Mouse (Mus musculus) CH12.LX (cell line): ENCODE measurements around the gene Pik3ip1. TPM values are rescaled to one million over a fixed set of nuclear protein-coding genes. Genes with fewer than 3 reads are reported as not detected.

Source experiments
- DNase-seq: peaks from one replicate; pipeline ENCODE4 v3.0.0-alpha.2; 2013; ENCODE audit errors: extremely low read depth
- H3K27ac ChIP-seq: 2 replicates; pipeline ENCODE4 v1.5.1; 2012; ENCODE audit warnings: low read depth, mild to moderate bottlenecking, control low read depth, moderate library complexity; ENCODE audit not compliant: insufficient read depth
- H3K27me3 ChIP-seq: replicated peaks from 2 replicates; pipeline ENCODE3; 2012; ENCODE audit warnings: inconsistent platforms
- H3K36me3 ChIP-seq, 2 experiments: replicated peaks in 1 of 2; 2 replicates each; pipeline versions ENCODE3 to v1.6.1; 2012; ENCODE audit warnings: inconsistent platforms in 1 of 2, low read length in 1 of 2, mild to moderate bottlenecking in 1 of 2, mixed read lengths in 1 of 2, moderate library complexity in 1 of 2; ENCODE audit not compliant: control insufficient read depth in 1 of 2, insufficient read depth in 1 of 2
- H3K4me1 ChIP-seq, 2 experiments: 2 replicates each; pipeline ENCODE4 v1.6.1; 2012; ENCODE audit warnings: inconsistent platforms in 1 of 2, moderate library complexity in 1 of 2; ENCODE audit not compliant: insufficient read depth in 2 of 2, control insufficient read depth in 1 of 2
- H3K4me2 ChIP-seq: 2 replicates; pipeline ENCODE4 v1.6.1; 2012; ENCODE audit warnings: low read depth, mild to moderate bottlenecking, control low read depth; ENCODE audit not compliant: poor library complexity, insufficient read depth, severe bottlenecking
- H3K4me3 ChIP-seq, 3 experiments: fragments of 150-350 bp in 1 of 3; sonication (generic) in 1 of 3; replicated peaks in 1 of 3; 2 replicates each; pipeline versions ENCODE3 to v1.5.1; 2011 to 2012; ENCODE audit warnings: low read depth in 2 of 3, low read length in 2 of 3, mild to moderate bottlenecking in 2 of 3, moderate library complexity in 2 of 3, control low read depth in 1 of 3, improper control_type of control experiment in 1 of 3, inconsistent platforms in 1 of 3, mixed read lengths in 1 of 3; ENCODE audit not compliant: poor library complexity in 1 of 3
- H3K79me2 ChIP-seq: replicated peaks from 2 replicates; pipeline ENCODE4 v1.6.1; 2012; ENCODE audit warnings: mild to moderate bottlenecking, moderate library complexity; ENCODE audit not compliant: control insufficient read depth, poor library complexity, insufficient read depth, severe bottlenecking; ENCODE audit errors: extremely low read depth
- H3K9ac ChIP-seq: 2 replicates; pipeline ENCODE4 v1.6.1; 2012; ENCODE audit warnings: low read depth, mild to moderate bottlenecking, control low read depth, moderate library complexity; ENCODE audit not compliant: insufficient read depth
- H3K9me3 ChIP-seq: replicated peaks from 2 replicates; pipeline ENCODE3; 2012; ENCODE audit warnings: low read length, inconsistent platforms, mixed read lengths
- CHD1 ChIP-seq: IDR thresholded peaks from 2 replicates; pipeline ENCODE4 v1.6.1; 2012; ENCODE audit warnings: low read depth, low read length, improper control_type of control experiment, inconsistent platforms
- E2F4 ChIP-seq: IDR thresholded peaks from 2 replicates; pipeline ENCODE4 v1.6.1; 2011; ENCODE audit warnings: low read depth, low read length, improper control_type of control experiment; ENCODE audit not compliant: insufficient replicate concordance
- ELF1 ChIP-seq: IDR thresholded peaks from 2 replicates; pipeline ENCODE4 v1.6.1; 2014; ENCODE audit warnings: low read depth, mild to moderate bottlenecking, inconsistent platforms, low read length, improper control_type of control experiment
- EP300 ChIP-seq: IDR thresholded peaks from 2 replicates; pipeline ENCODE4 v1.6.1; 2011; ENCODE audit warnings: low read length, improper control_type of control experiment
- MAFK ChIP-seq: IDR thresholded peaks from 2 replicates; pipeline ENCODE4 v1.6.1; 2011; ENCODE audit warnings: low read length, improper control_type of control experiment; ENCODE audit not compliant: insufficient replicate concordance
- MAX ChIP-seq: IDR thresholded peaks from 2 replicates; pipeline ENCODE4 v1.6.1; 2011; ENCODE audit warnings: low read length, improper control_type of control experiment
- MAZ ChIP-seq: IDR thresholded peaks from 2 replicates; pipeline ENCODE4 v1.6.1; 2012; ENCODE audit warnings: low read depth, mild to moderate bottlenecking, inconsistent platforms, low read length, improper control_type of control experiment, moderate library complexity
- MXI1 ChIP-seq: IDR thresholded peaks from 2 replicates; pipeline ENCODE4 v1.6.1; 2011; ENCODE audit warnings: mild to moderate bottlenecking, low read depth, low read length, improper control_type of control experiment
- RCOR1 ChIP-seq: conservative IDR thresholded peaks from 2 replicates; pipeline ENCODE4 v1.6.1; 2012; ENCODE audit warnings: low read depth, mild to moderate bottlenecking, inconsistent platforms, low read length, improper control_type of control experiment
- TBP ChIP-seq: conservative IDR thresholded peaks from 2 replicates; pipeline ENCODE4 v1.6.1; 2011; ENCODE audit warnings: low read depth, low read length, improper control_type of control experiment
- ZC3H11A ChIP-seq: IDR thresholded peaks from 2 replicates; pipeline ENCODE4 v1.6.1; 2012; ENCODE audit warnings: low read depth, mild to moderate bottlenecking, inconsistent platforms, low read length, improper control_type of control experiment
- ZNF384 ChIP-seq: IDR thresholded peaks from 2 replicates; pipeline ENCODE4 v1.6.1; 2012; ENCODE audit warnings: low read depth, low read length, improper control_type of control experiment, inconsistent platforms
- dilution Hi-C: fragments of 300-500 bp; cut with MboI; formaldehyde crosslinking; loops from 2 replicates; pipeline ENCODE4 v1.14.3; 2020; ENCODE audit warnings: low sequenced_read_pairs; ENCODE audit not compliant: extremely low pct_unique_long_range_greater_than_20kb, extremely low pct_ligation_motif_present
- in situ Hi-C: fragments of 300-500 bp; cut with MboI; formaldehyde crosslinking; loops from 3 replicates; pipeline ENCODE4 v1.14.3; 2019; ENCODE audit warnings: low sequenced_read_pairs, low pct_ligation_motif_present, low pct_unique_long_range_greater_than_20kb, mixed read lengths
- polyA plus RNA-seq: library from polyadenylated mRNA; unstranded; fragments of >175 nt; gene quantifications from 2 replicates; pipeline ENCODE4 v1.2.1, GENCODE M21; 2012; ENCODE audit warnings: low read depth; ENCODE audit not compliant: insufficient read length
- total RNA-seq, 2 experiments: library from RNA; depleted of rRNA; stranded (reverse); fragments of 300-350 nt in 1 of 2; fragments of >200 nt in 1 of 2; gene quantifications; 2 replicates each; pipeline ENCODE4 v1.2.3; 2012 to 2014

Pik3ip1 gene
- total and polyA plus RNA-seq, 3 experiments = 0.39 to 2.6 (median 1.3) TPM

DNA sequence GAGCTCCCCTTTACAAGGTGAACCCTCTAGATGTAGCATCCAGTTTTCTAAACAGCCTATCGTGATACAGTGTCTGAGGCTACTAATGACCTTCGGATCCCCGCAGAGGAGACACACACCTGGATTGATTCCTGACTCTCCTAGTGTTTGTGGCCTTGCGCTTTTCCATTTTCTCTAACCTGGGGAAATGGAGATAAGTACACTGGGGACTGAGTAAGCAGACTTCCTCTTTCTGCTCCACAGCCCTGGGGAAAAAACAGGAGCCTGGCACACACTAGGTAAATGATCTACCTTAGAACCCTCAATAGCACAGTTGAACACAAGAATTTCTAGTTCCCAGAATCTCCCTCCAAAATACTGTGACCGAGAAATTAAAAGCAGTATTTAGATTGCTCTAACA lies 42.3 kb upstream of the Pik3ip1 start:
- Histone ChIP-seq H3K4me1 (peaks cover 5 to 26% of the 10 kb centered on the region in 2 experiments), H3K27me3 (no peaks in the 10 kb centered on the region), H3K4me3 (no peak overlapping the region), H3K79me2 (peaks cover 28% of the 10 kb centered on the region), H3K27ac (no peak overlapping the region), H3K4me2 (no peak overlapping the region), H3K9ac (no peak overlapping the region), H3K36me3 (peaks cover 0 to 2% of the 10 kb centered on the region in 2 experiments), H3K9me3 (peaks cover 13% of the 10 kb centered on the region)
- dilution Hi-C loops (no loop called here), in situ Hi-C loops (no loop called here)
- TF ChIP-seq MAZ = no peak
- no peak for TF ChIP-seq ZNF384
- TF ChIP-seq MAFK = no peak
- TF ChIP-seq MXI1 = no peak
- TF ChIP-seq EP300 = no peak
- no peak for TF ChIP-seq ZC3H11A
- TF ChIP-seq MAX = no peak
- no peak for TF ChIP-seq CHD1
- TF ChIP-seq TBP = no peak
- DNase-seq = no peak

- peaks cover 4 to 10% of the 10 kb centered on the region in 2 experiments for H3K36me3 ChIP-seq
- peaks cover 5 to 34% of the 10 kb centered on the region in 2 experiments for H3K4me1 ChIP-seq
- dilution Hi-C loops = no loop called here
- H3K27me3 ChIP-seq = no peaks in the 10 kb centered on the region
- peak within 1 kb of the TSS; percentile 84 for H3K9ac ChIP-seq
- no peak for DNase-seq
- TF ChIP-seq E2F4 = no peak
- 0 out of 2 replicates have a peak, but pooled peaks have one; percentile 11 for TF ChIP-seq MAX
- 0 out of 2 replicates have a peak, but pooled peaks have one; percentile 2 for TF ChIP-seq RCOR1
- no peak for TF ChIP-seq ELF1
- H3K27ac ChIP-seq = peak within 1 kb of the TSS; percentile 73
- H3K4me2 ChIP-seq = peak within 1 kb of the TSS; percentile 17
- H3K9me3 ChIP-seq = peaks cover 5% of the 10 kb centered on the region
- in situ Hi-C loops = no loop called here
- peaks cover 31% of the 10 kb centered on the region for H3K79me2 ChIP-seq
- peak within 1 kb of the TSS; percentile 73 to 84 (median 79) for H3K4me3 ChIP-seq
These were observed 41.5 kb upstream of the Pik3ip1 start, which contains the start of gene Patz1 for GRCm38 (mm10) chr11:3288521-3289301. TSS of gene Patz1 (plus strand) at chr11:3288874.
